Comparison of ENCODE assay signal across 16 mouse cellular contexts in genomic region chr10:60790912-60791311, GRCm38 (mm10).
"Had no signal": no experiment of that assay in that cellular context is flagged by ENCODE, and none has a peak within 500 bp of the region (broad histone marks: within the 10 kb centered on the region; RNA-seq: fewer than 3 reads in every experiment).

No protein-coding gene starts in this region.

- H3K9ac ChIP-seq: liver, embryonic 14.5 days; lung, embryonic 15.5 days; midbrain, embryonic 13.5 days had no signal

- H3K27ac ChIP-seq: layer of hippocampus, adult 2 months; left cerebral cortex, adult 2 months; liver, embryonic 14.5 days; lung, embryonic 15.5 days; midbrain, embryonic 10.5 days; midbrain, embryonic 13.5 days had no signal

- H3K4me2 ChIP-seq: lung, embryonic 15.5 days; midbrain, embryonic 13.5 days had no signal

- H3K36me3 ChIP-seq: lung, embryonic 15.5 days; midbrain, embryonic 10.5 days; midbrain, embryonic 13.5 days had no signal

- H3K4me3 ChIP-seq: layer of hippocampus, adult 2 months; left cerebral cortex, adult 2 months; lung, embryonic 15.5 days; megakaryocyte, embryonic 14.5 days; midbrain, embryonic 10.5 days; midbrain, embryonic 13.5 days had no signal

- DNase-seq: kidney, adult 9 months; kidney, postnatal 14 days; kidney, postnatal 4 days; layer of hippocampus, postnatal 36 days; lung, adult 18-20 months; lung, postnatal 10 days; lung, postnatal 36 days; thymus, postnatal 25 days had no signal

- H3K9me3 ChIP-seq: lung, embryonic 15.5 days; megakaryocyte, embryonic 14.5 days; midbrain, embryonic 10.5 days; midbrain, embryonic 13.5 days had no signal

- H3K27me3 ChIP-seq: lung, embryonic 15.5 days had no signal

- ATAC-seq: midbrain, embryonic 13.5 days; midbrain, embryonic 16.5 days had no signal
